Mouse (Mus musculus) heart, embryonic 11.5 days (tissue): Measurements from ENCODE around the gene Rasl11a. TPM values are rescaled to one million over a fixed set of nuclear protein-coding genes. Genes with fewer than 3 reads are reported as not detected.

Experiments used
- ATAC-seq: fragments of 200-750 bp; cut with Nextera tagmentation; replicated peaks from 2 replicates; pipeline ENCODE4 v1.8.0; 2017; ENCODE audit warnings: moderate library complexity; ENCODE audit not compliant: insufficient number of reproducible peaks, low FRiP score, low TSS enrichment
- H3K27ac ChIP-seq: fragments of 300-500 bp; sonication (generic); 2 replicates; pipeline ENCODE4 v1.5.1; 2014; ENCODE audit warnings: mild to moderate bottlenecking, low read depth, low read length
- H3K27me3 ChIP-seq: fragments of 300-500 bp; sonication (generic); 2 replicates; pipeline ENCODE4 v1.6.1; 2014; ENCODE audit warnings: mild to moderate bottlenecking, low read length, mixed read lengths; ENCODE audit not compliant: control insufficient read depth, insufficient read depth
- H3K36me3 ChIP-seq: fragments of 300-500 bp; sonication (generic); 2 replicates; pipeline ENCODE4 v1.6.1; 2014; ENCODE audit warnings: mild to moderate bottlenecking, low read length, moderate library complexity, mixed read lengths; ENCODE audit not compliant: control insufficient read depth, insufficient read depth
- H3K4me1 ChIP-seq: fragments of 300-500 bp; sonication (generic); 2 replicates; pipeline ENCODE4 v1.6.1; 2014; ENCODE audit warnings: low read length; ENCODE audit not compliant: control insufficient read depth, insufficient read depth
- H3K4me2 ChIP-seq: fragments of 300-500 bp; sonication (generic); 2 replicates; pipeline ENCODE4 v1.6.1; 2014; ENCODE audit warnings: mild to moderate bottlenecking, moderate library complexity
- H3K4me3 ChIP-seq: fragments of 300-500 bp; sonication (generic); 2 replicates; pipeline ENCODE4 v1.5.1; 2014; ENCODE audit warnings: low read depth, low read length
- H3K9ac ChIP-seq: fragments of 300-500 bp; sonication (generic); 2 replicates; pipeline ENCODE4 v1.6.1; 2014; ENCODE audit warnings: mild to moderate bottlenecking, low read depth, low read length, moderate library complexity
- H3K9me3 ChIP-seq: fragments of 300-500 bp; sonication (generic); replicated peaks from 2 replicates; pipeline ENCODE4 v1.6.1; 2016; ENCODE audit warnings: low read length; ENCODE audit not compliant: control insufficient read depth
- WGBS: fragments of 180-500 bp; shearing (Covaris S2); extraction: QIAGEN DNeasy Blood & Tissue Kit; methylation state at CpG from one replicate; pipeline ENCODE4 v1.1.7; 2014; ENCODE audit not compliant: insufficient replicate concordance; 5-methylcytosine and 5-hydroxymethylcytosine counted together
- polyA plus RNA-seq: library from polyadenylated mRNA; unstranded; fragments of >200 nt; fragmentation: Nextera tagmentation; extraction: Ambion mirVana; gene quantifications from 2 replicates; pipeline ENCODE4 v1.2.1, GENCODE M21; 2014

Gene Rasl11a
- polyA plus RNA-seq, 1 experiment from 2014 or later: 10.9 TPM

DNA sequence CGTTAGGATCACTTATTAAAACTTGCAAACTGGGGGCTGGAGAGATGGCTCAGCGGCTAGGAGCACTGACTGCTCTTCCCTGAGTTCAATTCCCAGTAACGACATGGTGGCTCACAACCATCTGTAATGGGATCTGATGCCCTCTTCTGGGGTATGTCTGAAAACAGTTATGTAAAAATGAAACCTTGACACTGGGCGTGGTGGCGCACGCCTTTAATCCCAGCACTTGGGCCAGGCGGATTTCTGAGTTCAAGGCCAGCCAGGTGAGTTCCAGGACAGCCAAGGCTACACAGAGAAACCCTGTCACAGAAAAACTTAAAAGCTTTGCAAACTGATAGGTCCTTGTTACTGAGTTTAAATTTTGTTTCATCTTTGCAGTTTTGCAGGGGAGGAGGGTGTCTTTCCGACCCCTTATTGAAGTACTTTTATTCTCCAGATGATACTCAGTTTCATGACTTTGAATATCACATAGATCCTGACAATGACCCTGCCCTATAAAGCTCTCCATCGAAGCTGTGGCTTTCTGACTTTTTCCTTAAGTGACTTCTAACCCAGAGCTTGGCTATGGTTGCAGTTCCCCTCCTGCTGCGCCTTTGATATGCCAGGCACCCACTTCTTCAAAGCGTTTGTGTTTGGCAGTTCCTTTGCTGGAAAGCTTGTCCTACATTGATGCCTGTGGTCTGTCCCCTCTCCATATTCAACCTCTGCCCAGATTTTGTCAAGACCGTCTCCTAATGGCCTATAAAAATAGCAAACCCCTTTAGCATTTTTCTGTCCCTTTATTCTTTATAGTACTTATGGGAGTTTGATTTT lies 5.8 kb upstream of the Rasl11a start:
- WGBS: 47% methylated on average over 12 of the region's 12 CpGs
- ATAC-seq: no peak
- Histone ChIP-seq H3K27ac (no peak overlapping the region), H3K36me3 (peaks cover 30% of the 10 kb centered on the region), H3K27me3 (no peaks in the 10 kb centered on the region), H3K4me3 (no peak overlapping the region), H3K4me1 (peaks cover 10% of the 10 kb centered on the region; the same call in 1 of the 2 replicates), H3K9me3 (no peaks in the 10 kb centered on the region), H3K9ac (no peak overlapping the region), H3K4me2 (no peak overlapping the region)

DNA sequence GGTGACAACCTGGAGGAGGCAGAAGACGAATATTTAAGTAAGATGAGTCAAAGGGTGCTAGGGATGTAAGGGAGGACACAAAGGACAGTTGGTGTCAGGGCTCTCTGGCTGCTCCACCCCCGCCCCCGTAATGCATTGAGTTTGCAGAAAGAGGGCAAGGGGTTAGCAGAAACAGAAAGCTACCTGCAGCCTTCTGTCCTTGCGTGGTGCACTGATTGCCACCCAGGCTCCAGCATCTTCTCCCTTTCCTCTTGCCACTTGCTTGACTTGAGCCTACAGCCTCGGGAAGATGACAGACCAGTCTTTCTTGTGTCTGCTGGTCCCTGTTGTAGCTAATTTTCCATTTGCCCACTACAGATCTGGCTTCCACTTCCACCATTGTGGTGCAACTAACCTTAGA lies 5.1 kb upstream of the Rasl11a start:
- WGBS: 50% methylated on average over 5 of the region's 5 CpGs
- no peak overlapping the region for H3K4me2 ChIP-seq
- H3K9me3 ChIP-seq: no peaks in the 10 kb centered on the region
- no peak for ATAC-seq
- no peak overlapping the region for H3K4me3 ChIP-seq
- H3K27ac ChIP-seq: no peak overlapping the region
- no peaks in the 10 kb centered on the region for H3K27me3 ChIP-seq
- peaks cover 27% of the 10 kb centered on the region for H3K36me3 ChIP-seq
- H3K9ac ChIP-seq: no peak overlapping the region
- peaks cover 4% of the 10 kb centered on the region; the same call in 1 of the 2 replicates for H3K4me1 ChIP-seq

DNA sequence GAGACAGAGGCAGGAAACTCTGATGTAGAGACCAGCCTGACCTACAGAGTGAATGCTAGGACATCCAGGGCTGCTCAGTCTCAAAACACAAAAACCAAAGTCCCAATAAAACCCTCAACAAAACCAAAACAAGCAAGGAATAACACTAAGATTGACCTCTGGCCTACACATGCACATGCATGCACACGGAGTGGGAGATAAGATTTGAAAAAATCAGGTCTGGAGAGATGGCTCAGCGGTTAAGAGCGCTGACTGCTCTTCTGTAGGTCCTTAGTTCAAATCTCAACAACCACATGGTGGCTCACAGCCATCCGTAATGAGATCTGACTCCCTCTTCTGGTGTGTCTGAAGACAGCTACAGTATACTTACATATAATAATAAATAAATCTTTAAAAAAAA lies 4.4 kb upstream of the Rasl11a start:
- H3K9me3 ChIP-seq: no peaks in the 10 kb centered on the region
- 63% methylated on average over 4 of the region's 4 CpGs for WGBS

DNA sequence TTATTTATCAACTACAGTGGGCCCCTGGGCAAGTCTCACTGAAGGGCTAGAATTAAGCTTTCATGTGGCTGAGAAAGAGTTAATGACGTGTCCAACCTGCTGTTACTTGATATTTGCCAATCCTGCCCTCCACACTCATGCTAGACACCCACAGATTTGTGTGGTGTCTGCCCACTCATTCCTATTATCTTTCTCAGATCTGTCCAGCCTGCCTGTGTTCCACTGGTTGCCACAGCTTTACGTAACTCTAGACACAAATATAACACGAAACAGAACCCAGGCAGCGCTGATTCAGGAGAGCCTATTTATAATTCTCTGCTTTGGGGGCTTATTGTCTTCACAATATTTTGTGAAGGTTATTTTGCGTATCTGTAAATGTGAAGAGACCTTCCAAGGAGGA lies 3.6 kb upstream of the Rasl11a start:
- ATAC-seq: no peak
- no peak overlapping the region for H3K9ac ChIP-seq

More for the DNA sequence above, 4.4 kb upstream of the Rasl11a start:
- Histone ChIP-seq H3K36me3 (peaks cover 24% of the 10 kb centered on the region), H3K27ac (no peak overlapping the region), H3K4me3 (no peak overlapping the region), H3K4me1 (no peaks in the 10 kb centered on the region; the same call in 1 of the 2 replicates), H3K9ac (no peak overlapping the region), H3K4me2 (no peak overlapping the region), H3K27me3 (no peaks in the 10 kb centered on the region)
- no peak for ATAC-seq

DNA sequence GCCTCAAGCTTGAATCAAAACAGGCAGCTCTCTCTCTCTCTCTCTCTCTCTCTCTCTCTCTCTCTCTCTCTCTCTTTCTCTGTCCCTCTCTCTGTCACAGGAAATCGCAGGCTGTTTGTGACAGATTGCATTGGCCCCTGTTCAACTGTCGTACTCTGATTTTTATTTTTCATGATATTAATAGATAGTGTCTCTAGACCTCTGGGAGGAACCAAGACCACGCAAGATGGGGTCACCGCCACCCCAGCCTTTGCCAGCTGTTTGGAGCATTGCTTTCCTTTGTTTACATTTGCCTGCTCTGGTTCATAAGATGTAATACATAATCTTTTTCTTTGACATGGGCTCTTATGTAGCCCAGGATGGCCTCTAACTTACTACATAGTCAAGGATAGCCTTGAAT lies 2.9 kb upstream of the Rasl11a start:
- Histone ChIP-seq H3K4me1 (peaks cover 10% of the 10 kb centered on the region), H3K36me3 (peaks cover 11% of the 10 kb centered on the region), H3K27ac (no peak overlapping the region), H3K4me3 (no peak overlapping the region), H3K27me3 (0 out of 2 replicates have a peak, but pooled peaks cover 3% of the 10 kb centered on the region), H3K9me3 (no peaks in the 10 kb centered on the region), H3K4me2 (no peak overlapping the region), H3K9ac (no peak overlapping the region)
- ATAC-seq: no peak
- WGBS: 84% methylated on average over 4 of the region's 4 CpGs

More for the DNA sequence above, 3.6 kb upstream of the Rasl11a start:
- H3K4me3 ChIP-seq: no peak overlapping the region
- WGBS: 85% methylated on average over 5 of the region's 5 CpGs
- no peak overlapping the region for H3K27ac ChIP-seq
- H3K4me2 ChIP-seq: no peak overlapping the region
- H3K4me1 ChIP-seq: peaks cover 9% of the 10 kb centered on the region
- H3K9me3 ChIP-seq: no peaks in the 10 kb centered on the region
- no peaks in the 10 kb centered on the region for H3K27me3 ChIP-seq
- peaks cover 17% of the 10 kb centered on the region for H3K36me3 ChIP-seq

DNA sequence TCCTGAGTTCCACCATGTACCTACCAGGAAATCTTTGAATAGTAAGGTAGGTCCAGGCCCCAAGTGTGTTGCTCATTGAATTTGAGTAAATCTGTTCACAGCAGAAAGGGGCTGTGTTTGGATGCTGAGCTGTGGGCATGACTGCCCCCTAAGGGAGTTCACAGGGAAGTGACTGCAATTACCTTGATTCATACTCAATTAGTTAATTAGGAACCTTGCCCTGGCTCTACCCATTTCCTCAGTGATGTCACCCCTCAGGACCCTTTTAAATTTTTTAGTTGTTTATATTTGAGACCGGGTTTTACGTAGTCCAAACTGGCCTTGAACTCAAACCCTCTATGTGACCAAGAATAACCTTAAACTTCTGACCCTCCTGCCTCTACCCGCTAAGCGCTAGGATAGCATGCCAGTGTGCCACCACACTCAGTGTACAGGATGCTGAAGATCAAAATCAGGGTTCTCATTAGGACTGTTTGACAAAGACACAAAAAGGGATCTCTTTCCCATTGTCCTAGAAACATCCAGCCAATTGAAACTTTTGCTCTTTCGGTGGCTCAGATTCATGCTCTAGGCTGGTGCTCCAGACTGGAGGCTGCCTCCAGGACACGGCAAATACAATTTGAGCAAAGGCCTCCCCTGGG lies 450 bp upstream of the Rasl11a start:
- H3K4me1 ChIP-seq: peaks cover 13% of the 10 kb centered on the region
- H3K9ac ChIP-seq: peak overlapping the region; percentile 68
- H3K36me3 ChIP-seq: no peaks in the 10 kb centered on the region
- 9% methylated on average over 6 of the region's 6 CpGs for WGBS
- H3K27ac ChIP-seq: peak overlapping the region; percentile 54; the same call in 1 of the 2 replicates
- ATAC-seq: no peak; the same call in 1 of the 2 replicates
- no peaks in the 10 kb centered on the region for H3K9me3 ChIP-seq
- peak overlapping the region; percentile 60 for H3K4me3 ChIP-seq
- H3K27me3 ChIP-seq: 0 out of 2 replicates have a peak, but pooled peaks cover 3% of the 10 kb centered on the region
- H3K4me2 ChIP-seq: peak overlapping the region; percentile 85

DNA sequence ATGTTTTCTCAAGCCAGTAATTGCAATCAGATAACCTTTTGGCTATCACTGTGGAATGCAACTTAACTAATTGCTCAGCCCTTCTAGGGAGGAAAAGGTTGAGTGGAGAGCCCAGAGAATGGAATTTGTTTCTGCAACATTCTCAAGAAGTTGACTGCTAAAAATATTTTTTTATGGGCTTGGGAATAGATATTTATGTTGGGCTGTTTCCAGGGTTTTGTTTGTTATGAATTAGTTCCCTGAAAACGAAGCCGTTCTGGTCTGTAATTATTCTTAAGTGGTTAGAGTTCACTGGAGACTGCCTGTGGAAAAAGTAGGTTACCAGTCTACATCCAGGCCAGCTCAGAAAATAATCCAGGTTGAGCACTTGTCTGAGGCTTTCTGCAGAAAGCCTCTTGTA lies 1.6 kb downstream of the Rasl11a start:
- Histone ChIP-seq H3K27ac (no peak overlapping the region), H3K9ac (no peak overlapping the region), H3K9me3 (no peaks in the 10 kb centered on the region), H3K4me2 (peak overlapping the region; percentile 85), H3K4me1 (peaks cover 13% of the 10 kb centered on the region), H3K36me3 (no peaks in the 10 kb centered on the region), H3K27me3 (0 out of 2 replicates have a peak, but pooled peaks cover 3% of the 10 kb centered on the region), H3K4me3 (no peak overlapping the region; the same call in 1 of the 2 replicates)
- ATAC-seq: no peak
- WGBS: 51% methylated on average over 2 of the region's 2 CpGs

DNA sequence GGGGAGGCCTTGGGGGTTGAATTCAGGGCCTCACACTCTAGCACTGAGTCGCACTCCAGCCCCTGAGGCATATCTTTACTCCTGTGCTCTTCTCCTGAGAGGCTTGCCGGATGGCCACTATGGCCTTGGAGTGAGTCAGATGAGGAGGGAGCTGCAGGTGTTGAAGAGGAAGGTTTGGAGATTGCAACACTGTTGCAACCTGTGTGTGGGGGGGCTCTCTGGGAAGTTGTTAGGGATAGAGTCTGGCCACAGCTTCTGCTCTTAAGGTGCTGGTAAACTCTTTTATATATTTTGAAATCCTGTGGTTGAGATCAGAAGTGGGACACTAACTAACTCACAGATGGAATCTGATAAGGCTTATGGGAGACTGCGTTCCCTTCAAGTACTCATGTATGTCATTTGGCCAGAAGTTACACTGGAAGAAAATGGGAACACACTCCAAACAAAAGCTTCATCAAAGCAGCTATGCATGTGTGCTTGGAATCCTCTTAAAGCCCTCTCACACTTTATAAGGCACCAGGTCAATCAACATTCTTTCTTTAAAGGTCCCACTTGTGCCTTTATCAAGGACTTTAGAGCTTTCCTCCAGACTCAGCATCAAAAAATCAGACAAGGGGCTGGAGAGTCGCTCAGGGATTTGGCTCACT lies 4.2 kb downstream of the Rasl11a start:
- no peaks in the 10 kb centered on the region for H3K36me3 ChIP-seq
- no peak overlapping the region for H3K9ac ChIP-seq
- no peaks in the 10 kb centered on the region for H3K9me3 ChIP-seq
- H3K4me3 ChIP-seq: no peak overlapping the region
- 0 out of 2 replicates have a peak, but pooled peaks cover 3% of the 10 kb centered on the region for H3K27me3 ChIP-seq
- H3K4me2 ChIP-seq: no peak overlapping the region
- H3K27ac ChIP-seq: no peak overlapping the region
- peaks cover 13% of the 10 kb centered on the region for H3K4me1 ChIP-seq
- ATAC-seq: no peak
- WGBS: 81% methylated on average over 4 of the region's 4 CpGs
